Mouse (Mus musculus) forebrain, embryonic 11.5 days (tissue): ENCODE measurements around the gene Zic1. TPM values are rescaled to one million over a fixed set of nuclear protein-coding genes. Genes with fewer than 3 reads are reported as not detected.

ENCODE experiments used
- ATAC-seq: fragments of 200-750 bp; cut with Nextera tagmentation; replicated peaks from 2 replicates; pipeline ENCODE4 v1.8.0; 2017; ENCODE audit warnings: moderate TSS enrichment; ENCODE audit not compliant: low FRiP score
- DNase-seq: peaks from one replicate; pipeline ENCODE4 v3.0.0-alpha.2; 2017; ENCODE audit warnings: low spot score
- H3K27ac ChIP-seq: fragments of 300-500 bp; sonication (generic); 2 replicates; pipeline ENCODE4 v1.5.1; 2014; ENCODE audit warnings: low read depth, low read length
- H3K27me3 ChIP-seq: fragments of 300-500 bp; sonication (generic); 2 replicates; pipeline ENCODE4 v1.6.1; 2014; ENCODE audit warnings: mild to moderate bottlenecking, low read length, mixed read lengths; ENCODE audit not compliant: control insufficient read depth, insufficient read depth
- H3K36me3 ChIP-seq: fragments of 300-500 bp; sonication (generic); 2 replicates; pipeline ENCODE4 v1.6.1; 2014; ENCODE audit warnings: mild to moderate bottlenecking, low read length, moderate library complexity, mixed read lengths; ENCODE audit not compliant: control insufficient read depth, insufficient read depth
- H3K4me1 ChIP-seq: fragments of 300-500 bp; sonication (generic); replicated peaks from 2 replicates; pipeline ENCODE4 v1.6.1; 2014; ENCODE audit warnings: low read length, mixed read lengths; ENCODE audit not compliant: control insufficient read depth, insufficient read depth
- H3K4me2 ChIP-seq: fragments of 300-500 bp; sonication (generic); 2 replicates; pipeline ENCODE4 v1.6.1; 2014; ENCODE audit warnings: low read depth, mild to moderate bottlenecking, low read length, moderate library complexity, mixed read lengths; ENCODE audit not compliant: severe bottlenecking
- H3K4me3 ChIP-seq: fragments of 300-500 bp; sonication (generic); 2 replicates; pipeline ENCODE4 v1.5.1; 2014; ENCODE audit warnings: low read depth, low read length
- H3K9ac ChIP-seq: fragments of 300-500 bp; sonication (generic); 2 replicates; pipeline ENCODE4 v1.6.1; 2014; ENCODE audit warnings: low read length
- H3K9me3 ChIP-seq: fragments of 300-500 bp; sonication (generic); 2 replicates; pipeline ENCODE4 v1.6.1; 2016; ENCODE audit warnings: low read length, mixed read lengths; ENCODE audit not compliant: control insufficient read depth
- WGBS: fragments of 180-500 bp; shearing (Covaris S2); extraction: QIAGEN DNeasy Blood & Tissue Kit; methylation state at CpG from one replicate; pipeline ENCODE4 v1.1.7; 2014; 5-methylcytosine and 5-hydroxymethylcytosine counted together
- polyA plus RNA-seq: library from polyadenylated mRNA; unstranded; fragments of >200 nt; fragmentation: Nextera tagmentation; extraction: Ambion mirVana; gene quantifications from 2 replicates; pipeline ENCODE4 v1.2.1, GENCODE M21; 2014

Zic1 gene
- polyA plus RNA-seq, 1 experiment from 2014 or later = 14.7 TPM

DNA sequence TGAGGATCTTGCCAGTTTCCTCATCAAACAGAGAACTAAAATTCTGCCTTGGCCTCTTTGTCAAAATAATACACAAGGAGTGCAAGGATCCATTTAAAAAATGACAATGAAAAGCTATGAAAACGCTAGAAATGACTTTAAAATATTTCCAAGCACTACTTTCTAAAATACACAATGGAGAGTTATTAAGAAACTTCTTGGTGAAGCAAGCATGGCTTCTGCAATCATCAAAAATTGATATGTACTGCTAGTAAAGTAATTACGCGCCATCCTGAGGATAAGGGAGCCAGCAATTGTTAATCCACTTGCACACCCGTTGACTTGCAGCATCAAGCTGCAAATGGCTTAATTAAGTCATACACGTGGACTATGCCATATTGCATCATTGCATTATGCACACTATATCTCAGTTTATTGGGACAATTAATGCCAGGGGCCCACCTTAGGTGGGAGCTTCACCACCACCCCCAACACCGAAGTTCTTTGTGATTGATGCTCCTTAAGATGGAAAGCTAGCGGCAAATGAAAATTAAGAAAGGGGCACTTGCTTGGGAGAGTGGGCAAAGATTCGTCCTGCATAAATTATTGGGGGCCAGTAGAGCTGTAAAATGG is 35.0 kb upstream of the Zic1 start:
- Histone ChIP-seq H3K4me1 (0 out of 2 replicates have a peak, but pooled peaks cover 2% of the 10 kb centered on the region), H3K27ac (no peak overlapping the region), H3K36me3 (no peaks in the 10 kb centered on the region), H3K4me3 (no peak overlapping the region), H3K4me2 (no peak overlapping the region), H3K9me3 (no peaks in the 10 kb centered on the region), H3K27me3 (peaks cover 75% of the 10 kb centered on the region), H3K9ac (no peak overlapping the region)
- ATAC-seq = no peak
- DNase-seq = no peak
- 4% methylated on average over 8 of the region's 8 CpGs for WGBS

- DNase-seq = no peak
- H3K4me2 ChIP-seq = no peak overlapping the region
Observed at GRCm38 (mm10) chr9:91399976-91400375, 34.4 kb upstream of the Zic1 start.

DNA sequence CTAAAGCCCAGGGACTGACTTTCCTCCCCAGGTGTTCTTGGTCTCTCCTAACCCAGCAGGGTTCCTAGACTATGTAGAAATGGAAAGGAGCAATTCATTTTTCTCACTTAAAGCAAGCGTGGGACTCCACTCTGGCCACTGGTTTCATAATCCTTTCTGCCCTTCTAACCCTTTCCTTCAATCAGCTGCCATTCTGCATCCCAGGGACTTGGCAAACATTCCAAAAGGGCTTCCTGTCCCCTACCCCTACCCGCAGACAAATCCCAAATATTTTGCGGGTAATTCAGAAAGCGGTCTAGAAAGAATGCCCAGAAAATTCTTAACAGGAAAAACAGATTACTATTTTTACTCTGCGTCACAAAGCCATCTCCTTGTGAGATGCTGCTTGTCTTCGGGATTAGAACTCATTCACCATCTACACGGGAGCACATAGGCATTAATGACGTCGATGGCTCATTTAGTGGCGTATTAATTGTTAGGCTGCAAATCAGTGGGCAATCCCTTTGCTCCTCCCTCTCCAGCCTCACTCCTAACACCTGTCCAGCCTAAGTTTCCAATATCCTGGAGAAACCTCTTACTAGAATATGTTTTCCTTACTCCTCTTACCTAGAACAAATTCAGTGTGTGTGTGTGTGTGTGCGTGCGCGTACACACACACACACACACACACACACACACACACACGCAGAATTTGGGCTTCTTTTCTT is 29.6 kb upstream of the Zic1 start:
- Histone ChIP-seq H3K27me3 (peaks cover 80% of the 10 kb centered on the region), H3K4me2 (no peak overlapping the region), H3K4me3 (no peak overlapping the region), H3K9me3 (no peaks in the 10 kb centered on the region), H3K9ac (no peak overlapping the region), H3K4me1 (peaks cover 6% of the 10 kb centered on the region; the same call in 1 of the 2 replicates), H3K27ac (peak overlapping the region; percentile 0; the same call in 1 of the 2 replicates), H3K36me3 (no peaks in the 10 kb centered on the region)
- 3% methylated on average over 14 of the region's 14 CpGs for WGBS
- ATAC-seq (no peak), DNase-seq (no peak)

More at GRCm38 (mm10) chr9:91399976-91400375, 34.4 kb upstream of the Zic1 start:
- Histone ChIP-seq H3K4me3 (no peak overlapping the region), H3K36me3 (no peaks in the 10 kb centered on the region), H3K9me3 (no peaks in the 10 kb centered on the region), H3K27me3 (peaks cover 77% of the 10 kb centered on the region), H3K27ac (no peak overlapping the region), H3K9ac (no peak overlapping the region), H3K4me1 (0 out of 2 replicates have a peak, but pooled peaks cover 5% of the 10 kb centered on the region)
- WGBS = 21% methylated on average over 7 of the region's 7 CpGs
- no peak for ATAC-seq

DNA sequence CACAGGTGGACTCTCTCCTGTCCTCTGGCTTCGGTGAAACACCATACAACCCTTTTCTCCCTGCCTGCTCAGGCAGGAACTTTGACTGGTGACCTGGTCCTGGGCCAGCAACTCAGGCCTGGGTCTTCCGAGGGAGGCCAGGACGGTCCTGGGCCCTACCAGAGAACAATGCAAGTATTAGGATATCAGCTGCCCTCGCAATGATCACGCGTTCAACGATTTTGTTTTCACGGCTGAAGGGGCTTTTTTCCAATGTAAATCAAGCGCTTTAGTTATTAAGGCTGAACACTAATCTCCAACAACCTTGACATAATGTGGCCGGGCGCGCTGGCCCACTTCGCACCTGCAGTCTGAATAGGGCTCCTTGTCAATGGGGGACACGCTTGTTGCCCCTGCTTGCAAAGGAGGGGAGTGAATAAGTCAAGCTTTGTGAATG is 28.6 kb upstream of the Zic1 start:
- Histone ChIP-seq H3K9ac (no peak overlapping the region), H3K36me3 (no peaks in the 10 kb centered on the region), H3K4me1 (peaks cover 6% of the 10 kb centered on the region; the same call in 1 of the 2 replicates), H3K9me3 (no peaks in the 10 kb centered on the region), H3K27me3 (peaks cover 80% of the 10 kb centered on the region), H3K27ac (peak overlapping the region; percentile 60), H3K4me3 (no peak overlapping the region), H3K4me2 (no peak overlapping the region)
- DNase-seq (peak; percentile 65), ATAC-seq (peak; percentile 46)
- 2% methylated on average over 14 of the region's 14 CpGs for WGBS

DNA sequence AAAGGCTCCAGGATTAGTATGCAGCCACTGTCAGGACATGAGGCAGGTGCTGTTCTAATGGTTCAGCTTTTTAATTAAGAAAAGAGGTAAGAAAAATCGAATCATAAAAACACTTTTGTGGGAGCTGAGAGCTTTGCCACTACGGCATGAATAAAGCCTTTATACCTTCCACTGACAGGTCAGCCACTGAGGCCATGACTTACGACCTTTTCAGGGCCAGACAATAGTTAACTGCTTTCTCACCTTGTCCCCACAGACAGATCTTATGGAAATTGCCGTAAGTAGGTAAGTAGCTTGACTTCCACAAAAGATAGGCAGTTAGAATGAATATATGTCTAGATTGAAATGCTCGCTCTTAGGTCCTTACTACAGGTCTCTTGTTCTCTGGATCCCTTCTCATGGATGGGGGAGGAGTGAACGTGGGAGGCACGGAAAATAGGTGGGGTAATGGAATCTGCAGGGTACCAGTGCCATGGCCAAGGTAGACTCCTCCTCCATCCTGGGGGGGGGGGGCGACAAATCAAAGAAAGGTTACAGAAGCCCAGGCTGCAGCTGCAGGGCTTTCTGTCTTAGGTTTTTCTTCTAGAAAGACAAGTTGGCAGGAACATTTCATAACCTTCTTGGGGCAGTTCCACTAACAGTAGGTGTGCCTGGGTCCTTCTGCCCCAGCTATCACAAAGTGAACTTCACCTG is 27.9 kb upstream of the Zic1 start:
- Histone ChIP-seq H3K4me3 (no peak overlapping the region), H3K27ac (peak overlapping the region; percentile 60), H3K4me2 (no peak overlapping the region), H3K9me3 (no peaks in the 10 kb centered on the region), H3K36me3 (no peaks in the 10 kb centered on the region), H3K27me3 (peaks cover 82% of the 10 kb centered on the region), H3K4me1 (peaks cover 6% of the 10 kb centered on the region; the same call in 1 of the 2 replicates), H3K9ac (no peak overlapping the region)
- ATAC-seq (peak; percentile 72), DNase-seq (peak; percentile 59)
- 2% methylated on average over 8 of the region's 8 CpGs for WGBS

GRCm38 (mm10) chr9:91388173-91388572 is 22.6 kb upstream of the Zic1 start:
- Histone ChIP-seq H3K27me3 (peaks cover 80% of the 10 kb centered on the region), H3K4me3 (no peak overlapping the region), H3K9me3 (no peaks in the 10 kb centered on the region), H3K27ac (0 out of 2 replicates have a peak overlapping the region, but pooled peaks have one; percentile 32), H3K9ac (no peak overlapping the region), H3K4me2 (0 out of 2 replicates have a peak overlapping the region, but pooled peaks have one; percentile 9), H3K36me3 (no peaks in the 10 kb centered on the region), H3K4me1 (peaks cover 8% of the 10 kb centered on the region)
- no peak for DNase-seq
- 2% methylated on average over 4 of the region's 4 CpGs for WGBS
- ATAC-seq = no peak

DNA sequence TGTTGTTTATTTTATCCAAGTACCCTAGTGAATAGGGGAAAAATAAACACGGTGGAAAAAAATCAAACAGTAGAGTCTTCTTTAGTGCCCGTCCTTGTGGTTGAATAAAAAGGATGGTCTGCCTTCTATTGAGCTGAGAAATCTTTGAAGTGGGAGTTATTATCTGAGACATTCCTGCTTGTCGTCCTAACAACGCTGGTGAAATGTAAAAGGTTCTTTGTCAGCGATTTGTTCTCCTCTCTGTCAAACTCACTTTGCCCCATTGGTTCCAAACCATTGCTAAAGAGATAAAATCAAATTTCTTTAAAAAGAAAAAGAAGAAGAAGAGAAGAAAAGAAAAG is 22.1 kb upstream of the Zic1 start:
- no peaks in the 10 kb centered on the region for H3K36me3 ChIP-seq
- H3K4me1 ChIP-seq = peaks cover 8% of the 10 kb centered on the region
- peak overlapping the region; percentile 84 for H3K27ac ChIP-seq
- H3K9me3 ChIP-seq = no peaks in the 10 kb centered on the region
- WGBS = under 1% methylated on average over 5 of the region's 5 CpGs
- H3K4me2 ChIP-seq = peak overlapping the region; percentile 40
- DNase-seq = no peak
- no peak overlapping the region; the same call in 1 of the 2 replicates for H3K4me3 ChIP-seq
- H3K27me3 ChIP-seq = peaks cover 80% of the 10 kb centered on the region
- H3K9ac ChIP-seq = peak overlapping the region; percentile 45; the same call in 1 of the 2 replicates
- no peak for ATAC-seq

DNA sequence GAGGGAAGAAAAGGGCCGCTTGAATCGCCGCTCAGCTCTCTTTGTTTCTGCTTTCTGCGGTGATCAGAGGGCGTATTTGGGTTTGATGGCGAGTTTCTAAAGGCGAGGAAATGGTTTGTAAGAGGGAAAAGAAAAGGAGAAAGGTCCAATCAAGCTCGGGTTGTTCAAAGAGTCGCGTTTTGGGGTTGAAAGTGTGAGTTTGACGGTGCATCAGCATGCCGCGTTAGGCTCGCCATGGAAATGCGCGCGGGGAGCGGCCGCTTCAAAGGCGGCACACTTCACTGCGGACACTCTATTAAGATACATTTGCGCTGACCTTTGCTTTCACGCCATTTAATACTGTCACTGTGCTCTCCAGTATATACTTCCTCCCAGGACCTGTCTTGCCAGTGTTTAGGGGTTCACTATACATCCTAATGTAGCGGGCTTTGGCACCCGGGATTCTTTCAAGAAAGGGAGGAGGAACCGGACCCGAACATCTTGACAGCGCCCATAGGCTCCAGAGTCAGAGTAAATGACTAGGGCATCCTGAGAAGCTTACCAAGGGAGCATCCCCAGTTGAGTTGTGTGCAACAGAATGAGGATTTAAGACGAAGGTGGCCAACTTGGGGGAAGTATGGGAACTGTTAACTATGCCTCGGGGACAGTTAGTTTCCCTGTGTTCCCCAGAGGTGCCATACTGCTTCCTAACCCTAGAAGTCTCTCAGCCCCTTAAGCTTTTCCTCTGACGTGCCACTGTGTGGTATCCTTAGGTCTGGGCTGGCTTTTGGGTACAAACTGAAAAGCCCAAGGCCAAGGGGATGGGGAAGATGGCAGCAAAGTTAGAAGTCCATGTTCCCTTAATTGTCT is 21.5 kb upstream of the Zic1 start:
- Histone ChIP-seq H3K4me3 (peak overlapping the region; percentile 3; the same call in 1 of the 2 replicates), H3K36me3 (no peaks in the 10 kb centered on the region), H3K4me2 (peak overlapping the region; percentile 40), H3K27me3 (peaks cover 76% of the 10 kb centered on the region), H3K27ac (peak overlapping the region; percentile 84), H3K4me1 (peaks cover 10% of the 10 kb centered on the region), H3K9ac (peak overlapping the region; percentile 45; the same call in 1 of the 2 replicates), H3K9me3 (no peaks in the 10 kb centered on the region)
- under 1% methylated on average over 31 of the region's 31 CpGs for WGBS
- ATAC-seq (peak; percentile 22), DNase-seq (peak; percentile 78)
